Mouse (Mus musculus) lung, adult 2 months (tissue): Measurements from ENCODE around the gene Card10.

Experiments
- CTCF ChIP-seq: fragments of 200-500 bp; IDR thresholded peaks from 2 replicates; pipeline ENCODE4 v1.5.1; 2011; ENCODE audit warnings: mild to moderate bottlenecking, low read length, control low read depth; ENCODE audit not compliant: insufficient read depth
- POLR2A ChIP-seq: fragments of 200-500 bp; IDR thresholded peaks from 2 replicates; pipeline ENCODE4 v1.6.1; 2011; ENCODE audit warnings: low read depth, mild to moderate bottlenecking, control low read depth, low read length, borderline replicate concordance; ENCODE audit errors: extremely low read depth

GRCm38 (mm10) chr15:78726697-78727096 is 76.1 kb downstream of the Card10 start:
- TF ChIP-seq CTCF (no peak), POLR2A (no peak)
